Mouse (Mus musculus) spleen, postnatal 4 days (tissue): Measurements from ENCODE around the gene Plekhg2.
"Not testable (repeated sequence)": the region's sequence is repeated elsewhere in the genome, so short reads cannot be mapped to it uniquely, and the experiment has no call there.

Source experiments
- DNase-seq, 2 experiments: peaks; one replicate each; pipeline ENCODE4 v3.0.0; 2022; ENCODE audit warnings: low spot score in 2 of 2

The Plekhg2 gene

GRCm38 (mm10) chr7:28372251-28373108 is at the start of gene Plekhg2:
Gene Plekhg2, minus strand, starts transcription at chr7:28372599.
- peak; percentile 97 to 99 for DNase-seq

GRCm38 (mm10) chr7:28419416-28419815 is 47.0 kb upstream of the Plekhg2 start:
- no peak for DNase-seq

GRCm38 (mm10) chr7:28418096-28418670 is 45.8 kb upstream of the Plekhg2 start:
- DNase-seq = no peak

GRCm38 (mm10) chr7:28417368-28417767 is 45.0 kb upstream of the Plekhg2 start:
- DNase-seq = no peak

- no peak for DNase-seq
Measured at GRCm38 (mm10) chr7:28412826-28413225, 40.4 kb upstream of the Plekhg2 start.

- DNase-seq = no peak
Measured at GRCm38 (mm10) chr7:28410841-28411475, 38.6 kb upstream of the Plekhg2 start.

GRCm38 (mm10) chr7:28401942-28402341 is 29.5 kb upstream of the Plekhg2 start:
- no peak for DNase-seq

- DNase-seq = no peak
Measured at GRCm38 (mm10) chr7:28401030-28401429, 28.6 kb upstream of the Plekhg2 start.

- DNase-seq = no peak
Measured at GRCm38 (mm10) chr7:28398696-28399340, 26.4 kb upstream of the Plekhg2 start.

GRCm38 (mm10) chr7:28398000-28398399 is 25.6 kb upstream of the Plekhg2 start:
- no peak for DNase-seq

- DNase-seq = no peak
Measured at GRCm38 (mm10) chr7:28395425-28395824, 23.0 kb upstream of the Plekhg2 start.

GRCm38 (mm10) chr7:28393272-28393951 is 21.0 kb upstream of the Plekhg2 start:
- DNase-seq = no peak

GRCm38 (mm10) chr7:28392429-28393271 is 20.3 kb upstream of the Plekhg2 start, which contains the start of the genes Med29 and Paf1:
Gene Med29, minus strand, starts transcription at chr7:28392708.
Gene Paf1, plus strand, starts transcription at chr7:28392951.
- DNase-seq = peak; percentile 96

- no peak for DNase-seq
Measured at GRCm38 (mm10) chr7:28390331-28390730, 17.9 kb upstream of the Plekhg2 start.

- not testable (repeated sequence) for DNase-seq
Measured at GRCm38 (mm10) chr7:28387384-28387783, 15.0 kb upstream of the Plekhg2 start.

- DNase-seq = not testable (repeated sequence)
Measured at GRCm38 (mm10) chr7:28386877-28387276, 14.5 kb upstream of the Plekhg2 start.

- DNase-seq = peak; percentile 86 to 96
Measured at GRCm38 (mm10) chr7:28386462-28386861, 14.1 kb upstream of the Plekhg2 start.

GRCm38 (mm10) chr7:28386007-28386406 is 13.6 kb upstream of the Plekhg2 start:
- peak; percentile 53 to 72 for DNase-seq

- DNase-seq = no peak
Measured at GRCm38 (mm10) chr7:28385196-28385595, 12.8 kb upstream of the Plekhg2 start.

GRCm38 (mm10) chr7:28384162-28384561 is 11.8 kb upstream of the Plekhg2 start:
- DNase-seq = peak in 1 of 2 experiments; percentile 49
